ENCODE assay signal across 21 mouse cellular contexts in genomic region chr7:78865212-78865949, GRCm38 (mm10). TPM values are rescaled to one million over a fixed set of nuclear protein-coding genes. Genes with fewer than 3 reads are reported as not detected.
DNase-seq lines count a peak whose midpoint lies in the region; ATAC-seq and TF ChIP-seq lines count a peak whose summit lies in the region.
"Had no signal": no experiment of that assay in that cellular context is flagged by ENCODE, and none has a peak within 500 bp of the region (broad histone marks: within the 10 kb centered on the region; RNA-seq: fewer than 3 reads in every experiment).

No protein-coding gene starts in this region.

- no peaks in the 10 kb centered on the region for H3K36me3 ChIP-seq in heart, embryonic 15.5 days
- H3K36me3 ChIP-seq in lung, embryonic 14.5 days (ENCODE audit: insufficient read depth), result no peaks in the 10 kb centered on the region
- H3K36me3 ChIP-seq in small intestine, adult 2 months (ENCODE audit: control insufficient read depth, insufficient read depth, low read length), result no peaks in the 10 kb centered on the region
- H3K36me3 ChIP-seq: embryonic facial prominence, embryonic 15.5 days; forebrain, embryonic 10.5 days; liver, embryonic 13.5 days; neural tube, embryonic 15.5 days; stomach, embryonic 15.5 days had no signal

- no peak for TF ChIP-seq POLR2A in small intestine, adult 2 months (IDR thresholded peaks at IDR 0.05; ENCODE audit: low read depth, low read length)

- 0 out of 2 replicates have a peak, but pooled peaks have one; percentile 27 for ATAC-seq in heart, embryonic 15.5 days (replicated peaks; ENCODE audit: insufficient number of reproducible peaks, insufficient read depth, low FRiP score, low read depth)
- ATAC-seq in lung, embryonic 14.5 days (ENCODE audit: insufficient read depth), result 0 out of 2 replicates have a peak, but pooled peaks have one; percentile 11
- ATAC-seq: lung, postnatal 0 days had no signal

- no peaks in the 10 kb centered on the region for H3K4me1 ChIP-seq in heart, embryonic 15.5 days (replicated peaks)
- H3K4me1 ChIP-seq in lung, embryonic 14.5 days (ENCODE audit: insufficient read depth), result no peaks in the 10 kb centered on the region
- H3K4me1 ChIP-seq in small intestine, adult 2 months (ENCODE audit: control insufficient read depth, insufficient read depth, insufficient read length, low read length), result peaks cover 19% of the 10 kb centered on the region
- H3K4me1 ChIP-seq: embryonic facial prominence, embryonic 15.5 days; neural tube, embryonic 15.5 days had no signal

- WGBS in heart, embryonic 15.5 days, result 43% methylated on average over 12 of the region's 12 CpGs
- 20% methylated on average over 12 of the region's 12 CpGs for WGBS in lung, embryonic 14.5 days
- WGBS in small intestine, adult 2 months, result 16% methylated on average over 12 of the region's 12 CpGs

- no peak overlapping the region for H3K9ac ChIP-seq in heart, embryonic 15.5 days
- H3K9ac ChIP-seq in lung, embryonic 14.5 days, result no peak overlapping the region
- H3K9ac ChIP-seq: embryonic facial prominence, embryonic 15.5 days; hindbrain, embryonic 14.5 days; liver, embryonic 13.5 days; neural tube, embryonic 15.5 days; stomach, embryonic 15.5 days had no signal

- no peak for TF ChIP-seq CTCF in lung, embryonic 14.5 days (IDR thresholded peaks at IDR 0.05; ENCODE audit: low read depth)
- TF ChIP-seq CTCF in small intestine, adult 2 months (IDR thresholded peaks at IDR 0.05; ENCODE audit: extremely low read depth, insufficient read length, insufficient replicate concordance, low read depth, low read length), result no peak

- no peak overlapping the region for H3K27ac ChIP-seq in heart, embryonic 15.5 days
- H3K27ac ChIP-seq in lung, embryonic 14.5 days (ENCODE audit: low read depth), result no peak overlapping the region
- peak overlapping the region; percentile 97 for H3K27ac ChIP-seq in small intestine, adult 2 months (ENCODE audit: insufficient read depth, low read depth, low read length)
- H3K27ac ChIP-seq: embryonic facial prominence, embryonic 15.5 days; forebrain, embryonic 10.5 days; hindbrain, embryonic 14.5 days; liver, embryonic 13.5 days; neural tube, embryonic 15.5 days; stomach, embryonic 15.5 days had no signal

- intact Hi-C loops in heart, postnatal 25 days (cut with DNase I), result no loop called here

- no peaks in the 10 kb centered on the region for H3K27me3 ChIP-seq in heart, embryonic 15.5 days
- H3K27me3 ChIP-seq in lung, embryonic 14.5 days (ENCODE audit: insufficient read depth, low read length), result no peaks in the 10 kb centered on the region
- H3K27me3 ChIP-seq in small intestine, adult 2 months (ENCODE audit: control insufficient read depth, insufficient read depth, low read length), result no peaks in the 10 kb centered on the region
- H3K27me3 ChIP-seq: embryonic facial prominence, embryonic 15.5 days; liver, embryonic 13.5 days; neural tube, embryonic 15.5 days; stomach, embryonic 15.5 days had no signal

- no peaks in the 10 kb centered on the region for H3K9me3 ChIP-seq in heart, embryonic 15.5 days (replicated peaks)
- H3K9me3 ChIP-seq in lung, embryonic 14.5 days (ENCODE audit: low read depth, low read length), result no peaks in the 10 kb centered on the region
- H3K9me3 ChIP-seq: embryonic facial prominence, embryonic 15.5 days; forebrain, embryonic 10.5 days; liver, embryonic 13.5 days; neural tube, embryonic 15.5 days; stomach, embryonic 15.5 days had no signal

- DNase-seq in heart, postnatal 25 days (ENCODE audit: low spot score), result no peak
- DNase-seq in lung, embryonic 14.5 days, result no peak
- DNase-seq in lung, postnatal 25 days (ENCODE audit: low spot score), result no peak
- peak; percentile 79 for DNase-seq in thymus, postnatal 4 days
- no peak for DNase-seq in gastrocnemius, postnatal 25 days
- DNase-seq in frontal cortex, postnatal 36 days (ENCODE audit: low spot score in 2 of 2), result no peak
- DNase-seq: cerebellum, adult 11 months; gastrocnemius, postnatal 10 days; heart, postnatal 10 days; kidney, adult 8-10 months; liver, embryonic 13.5 days; midbrain, embryonic 14.5 days had no signal

- no peak overlapping the region for H3K4me2 ChIP-seq in heart, embryonic 15.5 days
- H3K4me2 ChIP-seq in lung, embryonic 14.5 days, result no peak overlapping the region
- H3K4me2 ChIP-seq: embryonic facial prominence, embryonic 15.5 days; hindbrain, embryonic 14.5 days; liver, embryonic 13.5 days; neural tube, embryonic 15.5 days; stomach, embryonic 15.5 days had no signal

- H3K4me3 ChIP-seq in heart, embryonic 15.5 days, result no peak overlapping the region
- no peak overlapping the region for H3K4me3 ChIP-seq in lung, embryonic 14.5 days (ENCODE audit: low read depth, low read length)
- H3K4me3 ChIP-seq in small intestine, adult 2 months (ENCODE audit: low read depth, low read length), result no peak overlapping the region
- H3K4me3 ChIP-seq: embryonic facial prominence, embryonic 15.5 days; forebrain, embryonic 10.5 days; liver, embryonic 13.5 days; myocyte; neural tube, embryonic 15.5 days; stomach, embryonic 15.5 days had no signal

RNA-seq across cellular contexts. Expression of gene Det1, which starts 18.3 kb away (rescaled TPM):
- polyA plus RNA-seq in heart, embryonic 15.5 days (2015; fragmentation: Nextera tagmentation; extraction: Ambion mirVana), result 9.5 and 12.5 TPM in 2 replicates
- total RNA-seq in heart, postnatal 25 days (2021), result 10 to 100 TPM; 12.1 to 13.9 TPM
- 19.7 and 22.0 TPM in 2 replicates for polyA plus RNA-seq in lung, embryonic 14.5 days (2014; fragmentation: Nextera tagmentation; extraction: Ambion mirVana)
- polyA plus RNA-seq in small intestine, adult 2 months (2012; rRNA removed), result 7.5 and 10.2 TPM in 2 replicates
- total RNA-seq in gastrocnemius, postnatal 25 days (2021), result 10 to 100 TPM; 13.3 to 14.5 TPM

RNA-seq across cellular contexts. Expression of gene Aen, which starts 30.3 kb away (rescaled TPM):
- 26.8 and 32.9 TPM in 2 replicates for polyA plus RNA-seq in heart, embryonic 15.5 days (2015; fragmentation: Nextera tagmentation; extraction: Ambion mirVana)
- 10 to 100 TPM; 33.3 to 35.5 TPM for total RNA-seq in heart, postnatal 25 days (2021)
- 36.7 and 44.2 TPM in 2 replicates for polyA plus RNA-seq in lung, embryonic 14.5 days (2014; fragmentation: Nextera tagmentation; extraction: Ambion mirVana)
- polyA plus RNA-seq in small intestine, adult 2 months (2012; rRNA removed), result 7.7 and 8.7 TPM in 2 replicates
- 10 to 100 TPM; 42.4 to 44.6 TPM for total RNA-seq in gastrocnemius, postnatal 25 days (2021)

RNA-seq across cellular contexts. Expression of gene Isg20, which starts 47.8 kb away (rescaled TPM):
- polyA plus RNA-seq in heart, embryonic 15.5 days (2015; fragmentation: Nextera tagmentation; extraction: Ambion mirVana), result 12.7 and 18.3 TPM in 2 replicates
- 10 to 100 TPM; 11.8 to 16.4 TPM for total RNA-seq in heart, postnatal 25 days (2021)
- polyA plus RNA-seq in lung, embryonic 14.5 days (2014; fragmentation: Nextera tagmentation; extraction: Ambion mirVana), result 2.8 and 4.0 TPM in 2 replicates
- polyA plus RNA-seq in small intestine, adult 2 months (2012; rRNA removed), result 22.3 and 23.8 TPM in 2 replicates
- total RNA-seq in gastrocnemius, postnatal 25 days (2021), result 1 to 10 TPM in 1 of 2 experiments, under 1 TPM in 1; 0.69 to 3.2 TPM
